Mouse (Mus musculus) heart, postnatal 0 days (tissue): ENCODE data around the gene Gfod1.

Experiments
- CTCF ChIP-seq: IDR thresholded peaks from 2 replicates; pipeline ENCODE4 v1.5.1; 2016; ENCODE audit warnings: antibody characterized with exemption, control low read depth, low read depth
- EP300 ChIP-seq: IDR thresholded peaks from 2 replicates; pipeline ENCODE4 v1.6.1; 2016; ENCODE audit warnings: antibody characterized with exemption, low read depth

DNA sequence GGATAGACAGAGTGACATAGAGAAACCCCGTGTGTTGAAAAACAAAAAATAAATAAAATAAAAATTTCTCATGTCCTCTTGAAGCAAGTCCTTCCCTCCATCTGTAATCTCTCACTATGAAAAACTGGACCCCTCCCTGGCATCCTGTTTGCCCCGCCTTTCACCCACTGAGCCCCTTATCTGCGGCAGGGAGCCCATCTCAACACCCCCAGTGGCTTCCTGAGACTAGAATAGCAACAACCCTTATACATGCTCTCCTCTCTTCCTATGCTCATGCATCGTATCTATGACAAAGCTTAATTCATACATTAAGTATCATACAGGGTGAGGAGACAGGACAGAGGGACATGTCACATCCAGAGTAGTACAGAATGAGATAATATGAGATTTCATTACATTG, 68.0 kb downstream of the Gfod1 start:
- no peak for TF ChIP-seq CTCF
- TF ChIP-seq EP300 = no peak; the same call in 1 of the 2 replicates
